Mouse (Mus musculus) bone marrow macrophage, adult 2 months (primary cell): ENCODE measurements around the gene Timp1.

Source experiments
- CTCF ChIP-seq: IDR thresholded peaks from 2 replicates; pipeline ENCODE4 v1.5.1; 2012; ENCODE audit warnings: low read depth, mild to moderate bottlenecking, low read length, moderate library complexity
- POLR2A ChIP-seq: IDR thresholded peaks from 2 replicates; pipeline ENCODE4 v1.6.1; 2012; ENCODE audit warnings: mild to moderate bottlenecking, low read depth, low read length, borderline replicate concordance

GRCm38 (mm10) chrX:20915075-20915474, 45.1 kb downstream of the Timp1 start:
- TF ChIP-seq CTCF = no peak
- no peak for TF ChIP-seq POLR2A
